Mouse (Mus musculus) skeletal muscle tissue, postnatal 0 days (tissue): ENCODE data around the gene Setd1b. TPM values are rescaled to one million over a fixed set of nuclear protein-coding genes. Genes with fewer than 3 reads are reported as not detected.

Experiments used
- polyA plus RNA-seq: library from polyadenylated mRNA; unstranded; fragments of >200 nt; fragmentation: Nextera tagmentation; extraction: Ambion mirVana; gene quantifications from 2 replicates; pipeline ENCODE4 v1.2.1, GENCODE M21; 2015

Setd1b gene
- polyA plus RNA-seq: 4.8 and 5.3 TPM in 2 replicates

GRCm38 (mm10) chr5:123142161-123143157, at the start of gene Setd1b:
Gene Setd1b (plus strand): TSS chr5:123142193.

GRCm38 (mm10) chr5:123132308-123133071, 9.5 kb upstream of the Setd1b start, which contains the start of gene Rhof:
Gene Rhof (minus strand): TSS chr5:123132692.

GRCm38 (mm10) chr5:123169284-123169683, 27.3 kb downstream of the Setd1b start, which contains the start of gene Psmd9:
Gene Psmd9 (plus strand): TSS chr5:123169413.

GRCm38 (mm10) chr5:123182651-123183050, 40.7 kb downstream of the Setd1b start, which contains the start of gene Hpd:
Gene Hpd (minus strand): TSS chr5:123182727.

Other genes starting within 250 kb of the Setd1b start
- 9.9 and 10.4 TPM in 2 replicates for gene Kdm2b, start 152.4 kb upstream of the Setd1b start, polyA plus RNA-seq
- gene Orai1, start 127.1 kb upstream of the Setd1b start, polyA plus RNA-seq: 47.3 and 58.6 TPM in 2 replicates
- gene Morn3, start 95.2 kb upstream of the Setd1b start, polyA plus RNA-seq: not detected in 2 replicates
- 33.1 and 37.6 TPM in 2 replicates for gene Tmem120b, start 73.8 kb upstream of the Setd1b start, polyA plus RNA-seq
- gene Rhof, start 9.5 kb upstream of the Setd1b start, polyA plus RNA-seq: 0.82 and 0.96 TPM in 2 replicates
- gene Psmd9, start 27.2 kb downstream of the Setd1b start, polyA plus RNA-seq: 45.2 and 50.7 TPM in 2 replicates
- gene Hpd, start 40.5 kb downstream of the Setd1b start, polyA plus RNA-seq: 0.37 and 1.4 TPM in 2 replicates
- 3.0 and 3.3 TPM in 2 replicates for gene Wdr66, start 109.9 kb downstream of the Setd1b start, polyA plus RNA-seq
- gene Bcl7a, start 201.6 kb downstream of the Setd1b start, polyA plus RNA-seq: 14.2 and 16.1 TPM in 2 replicates